Mouse (Mus musculus): Measurements from ENCODE around the gene Gm13696. TPM values are rescaled to one million over a fixed set of nuclear protein-coding genes. Genes with fewer than 3 reads are reported as not detected.

The Gm13696 gene
- not detected for polyA plus RNA-seq (2014; fragmentation: Illumina TruSeq; extraction: RNeasy Lipid Tissue Mini Kit (QIAGEN cat#74804); ENCODE audit: low read depth, low replicate concordance)

GRCm38 (mm10) chr2:83972823-83973222 lies at the start of gene Gm13696:
Gene Gm13696, plus strand, starts transcription at chr2:83973123.

GRCm38 (mm10) chr2:83940931-83941361 lies 32.0 kb upstream of the Gm13696 start, which contains the start of gene Zswim2:
Gene Zswim2, minus strand, starts transcription at chr2:83941228.

GRCm38 (mm10) chr2:83955393-83955792 lies 17.5 kb upstream of the Gm13696 start, which contains the start of gene Gm13698:
Gene Gm13698, plus strand, starts transcription at chr2:83955693.

GRCm38 (mm10) chr2:83961203-83961602 lies 11.7 kb upstream of the Gm13696 start, which contains the start of gene Gm13693:
Gene Gm13693, plus strand, starts transcription at chr2:83961503.

GRCm38 (mm10) chr2:83967013-83967412 lies 5.9 kb upstream of the Gm13696 start, which contains the start of gene Gm13695:
Gene Gm13695, plus strand, starts transcription at chr2:83967313.

GRCm38 (mm10) chr2:83978633-83979032 lies 5.7 kb downstream of the Gm13696 start, which contains the start of gene Gm13694:
Gene Gm13694, plus strand, starts transcription at chr2:83978933.

GRCm38 (mm10) chr2:83984443-83984842 lies 11.5 kb downstream of the Gm13696 start, which contains the start of gene Gm13697:
Gene Gm13697, plus strand, starts transcription at chr2:83984743.

GRCm38 (mm10) chr2:83990253-83990652 lies 17.3 kb downstream of the Gm13696 start, which contains the start of gene Gm13691:
Gene Gm13691, plus strand, starts transcription at chr2:83990553.

Other genes starting within 250 kb of the Gm13696 start
- 27.9 TPM for gene Itgav, start 248.7 kb upstream of the Gm13696 start, polyA plus RNA-seq (2014; fragmentation: Illumina TruSeq; extraction: RNeasy Lipid Tissue Mini Kit (QIAGEN cat#74804); ENCODE audit: low read depth, low replicate concordance)
- gene Fam171b, start 160.5 kb upstream of the Gm13696 start, polyA plus RNA-seq (2014; fragmentation: Illumina TruSeq; extraction: RNeasy Lipid Tissue Mini Kit (QIAGEN cat#74804); ENCODE audit: low read depth, low replicate concordance): 1.9 TPM
- gene Zswim2, start 31.9 kb upstream of the Gm13696 start, polyA plus RNA-seq (2014; fragmentation: Illumina TruSeq; extraction: RNeasy Lipid Tissue Mini Kit (QIAGEN cat#74804); ENCODE audit: low read depth, low replicate concordance): not detected
- not detected for gene Gm13698, start 17.4 kb upstream of the Gm13696 start, polyA plus RNA-seq (2014; fragmentation: Illumina TruSeq; extraction: RNeasy Lipid Tissue Mini Kit (QIAGEN cat#74804); ENCODE audit: low read depth, low replicate concordance)
- not detected for gene Gm13693, start 11.6 kb upstream of the Gm13696 start, polyA plus RNA-seq (2014; fragmentation: Illumina TruSeq; extraction: RNeasy Lipid Tissue Mini Kit (QIAGEN cat#74804); ENCODE audit: low read depth, low replicate concordance)
- not detected for gene Gm13695, start 5.8 kb upstream of the Gm13696 start, polyA plus RNA-seq (2014; fragmentation: Illumina TruSeq; extraction: RNeasy Lipid Tissue Mini Kit (QIAGEN cat#74804); ENCODE audit: low read depth, low replicate concordance)
- not detected for gene Gm13694, start 5.8 kb downstream of the Gm13696 start, polyA plus RNA-seq (2014; fragmentation: Illumina TruSeq; extraction: RNeasy Lipid Tissue Mini Kit (QIAGEN cat#74804); ENCODE audit: low read depth, low replicate concordance)
- not detected for gene Gm13697, start 11.6 kb downstream of the Gm13696 start, polyA plus RNA-seq (2014; fragmentation: Illumina TruSeq; extraction: RNeasy Lipid Tissue Mini Kit (QIAGEN cat#74804); ENCODE audit: low read depth, low replicate concordance)
- gene Gm13691, start 17.4 kb downstream of the Gm13696 start, polyA plus RNA-seq (2014; fragmentation: Illumina TruSeq; extraction: RNeasy Lipid Tissue Mini Kit (QIAGEN cat#74804); ENCODE audit: low read depth, low replicate concordance): not detected

All from liver, adult 10 weeks (tissue).